Mouse (Mus musculus) cerebellum, postnatal 4 days (tissue): ENCODE data around the gene Nkx3-2.

ENCODE experiments used
- DNase-seq, 2 experiments: peaks; one replicate each; pipeline ENCODE4 v3.0.0; 2022; ENCODE audit warnings: low spot score in 2 of 2, mixed read lengths in 1 of 2

Gene Nkx3-2

GRCm38 (mm10) chr5:41763731-41764721 is at the start of gene Nkx3-2:
Nkx3-2 (minus strand) TSS chr5:41764501.
- DNase-seq = no peak

- DNase-seq = no peak
Observed at GRCm38 (mm10) chr5:41812516-41812915, 48.2 kb upstream of the Nkx3-2 start.

GRCm38 (mm10) chr5:41811279-41811678 is 47.0 kb upstream of the Nkx3-2 start:
- no peak for DNase-seq

GRCm38 (mm10) chr5:41807383-41807782 is 43.1 kb upstream of the Nkx3-2 start:
- no peak for DNase-seq

- no peak for DNase-seq
Observed at GRCm38 (mm10) chr5:41806176-41806575, 41.9 kb upstream of the Nkx3-2 start.

DNA sequence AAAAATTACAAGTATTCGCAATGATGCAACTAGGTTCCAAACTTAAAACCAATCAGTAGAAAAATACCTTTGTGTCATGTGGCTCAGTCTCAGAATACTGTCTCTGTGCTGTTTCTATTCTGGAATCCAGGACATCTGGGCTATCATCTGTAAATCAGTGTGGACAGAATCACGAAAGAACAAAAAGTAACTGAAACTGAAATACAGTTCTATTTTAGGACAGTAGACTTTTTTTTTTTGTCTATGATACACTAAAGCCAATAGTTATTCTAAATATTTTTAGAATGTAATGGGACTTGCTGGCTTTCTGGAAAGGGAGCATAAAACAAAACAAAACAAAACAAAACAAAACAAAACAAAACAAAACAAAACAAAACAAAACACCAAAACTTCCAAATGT is 40.8 kb upstream of the Nkx3-2 start:
- DNase-seq = no peak

GRCm38 (mm10) chr5:41804643-41805042 is 40.3 kb upstream of the Nkx3-2 start:
- DNase-seq = no peak

DNA sequence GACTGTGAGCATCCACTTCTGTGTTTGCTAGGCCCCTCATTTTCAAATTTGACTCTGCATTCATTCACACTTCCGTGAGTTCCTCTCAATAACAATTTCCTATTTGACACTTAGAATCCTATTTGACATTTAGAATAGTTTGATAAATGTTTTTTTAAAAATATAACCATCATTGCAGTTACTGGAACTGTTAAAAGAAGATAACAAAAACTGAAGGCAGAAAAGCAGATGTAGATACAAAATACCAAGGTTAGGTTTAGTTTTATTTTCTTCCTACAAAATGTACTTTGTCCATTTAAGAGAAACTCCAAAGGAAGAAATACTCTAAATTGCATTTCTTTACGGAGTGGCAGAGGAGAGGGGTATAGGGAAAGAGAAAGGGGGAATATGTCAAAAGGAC is 37.3 kb upstream of the Nkx3-2 start:
- no peak for DNase-seq

DNA sequence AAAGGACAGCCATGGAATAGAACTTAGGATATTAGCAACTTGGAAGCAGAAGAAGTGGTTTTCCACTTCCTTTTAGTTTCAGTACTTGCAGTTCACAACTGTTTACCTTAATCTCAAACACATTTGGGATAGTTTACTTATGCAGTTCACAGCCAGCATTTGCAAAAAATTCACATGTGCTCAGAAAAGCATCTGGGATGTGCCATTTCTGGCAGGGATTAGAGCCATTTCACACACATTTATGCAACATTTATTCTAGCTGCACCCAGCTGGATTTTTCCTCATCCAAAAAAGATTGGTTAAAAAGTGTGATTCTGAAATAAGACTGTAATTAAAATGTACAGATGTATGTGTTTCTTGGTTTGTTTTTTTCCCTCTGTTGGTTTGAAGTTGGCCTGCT is 30.1 kb upstream of the Nkx3-2 start:
- DNase-seq = no peak

- DNase-seq = no peak
Observed at GRCm38 (mm10) chr5:41790517-41790916, 26.2 kb upstream of the Nkx3-2 start.

DNA sequence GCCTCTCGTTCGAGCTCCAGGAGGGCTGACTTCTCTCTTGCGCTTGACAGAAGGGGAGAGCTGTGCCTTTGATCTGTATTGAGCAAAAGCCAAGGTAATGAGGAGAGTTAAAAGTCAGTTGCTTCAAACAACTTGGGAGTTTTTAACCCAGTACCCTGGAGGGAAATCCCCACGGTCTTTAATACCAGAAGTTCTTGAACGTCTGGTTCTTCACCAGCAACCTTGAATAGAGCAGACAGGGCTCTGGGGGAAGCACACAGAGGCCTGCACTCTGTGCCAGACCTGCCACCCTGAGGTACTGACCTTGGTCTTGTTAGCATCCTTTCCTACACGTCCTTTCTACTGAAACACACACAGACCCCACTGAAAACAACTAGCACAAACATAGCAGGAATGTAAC is 24.6 kb upstream of the Nkx3-2 start:
- DNase-seq = no peak

DNA sequence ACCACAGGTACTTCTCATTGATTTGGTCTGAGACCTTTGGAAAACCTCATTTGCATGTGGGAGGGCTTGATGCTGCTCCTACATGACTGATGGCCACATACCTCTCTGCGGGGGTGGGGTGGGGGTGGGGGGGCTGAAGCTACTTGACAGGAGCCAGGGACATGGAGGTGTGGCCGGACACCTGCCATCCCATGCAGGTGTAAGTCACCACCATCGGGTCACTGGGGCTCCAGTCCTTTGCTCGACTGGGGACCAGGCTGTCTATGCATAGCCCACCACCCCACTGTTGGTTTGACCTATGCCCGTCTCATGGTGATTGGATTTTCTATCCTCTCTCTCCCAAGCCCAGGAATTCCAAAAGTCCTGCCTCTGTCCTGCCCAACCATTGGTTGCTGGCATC is 17.6 kb upstream of the Nkx3-2 start:
- no peak for DNase-seq

DNA sequence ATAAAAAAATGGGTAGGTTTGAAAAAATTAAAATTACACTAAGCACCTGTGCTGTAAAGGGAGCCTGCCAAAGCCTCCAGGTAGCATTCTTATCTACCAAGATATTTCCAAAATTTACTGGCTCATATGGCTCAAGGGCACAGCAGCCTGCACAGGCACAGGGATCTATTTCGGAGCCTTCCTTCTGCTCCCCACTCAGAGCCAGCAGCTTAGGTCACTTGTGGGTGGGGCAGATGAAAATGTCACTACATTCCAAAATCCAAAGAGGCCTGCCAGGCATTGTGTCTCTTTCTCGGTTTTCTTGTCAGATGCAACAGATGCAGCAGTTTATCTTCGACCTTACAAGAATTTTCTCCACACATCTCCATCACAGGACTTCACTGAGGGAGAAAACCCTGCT is 15.7 kb upstream of the Nkx3-2 start:
- DNase-seq = no peak

- no peak for DNase-seq
Observed at GRCm38 (mm10) chr5:41775728-41776127, 11.4 kb upstream of the Nkx3-2 start.

DNA sequence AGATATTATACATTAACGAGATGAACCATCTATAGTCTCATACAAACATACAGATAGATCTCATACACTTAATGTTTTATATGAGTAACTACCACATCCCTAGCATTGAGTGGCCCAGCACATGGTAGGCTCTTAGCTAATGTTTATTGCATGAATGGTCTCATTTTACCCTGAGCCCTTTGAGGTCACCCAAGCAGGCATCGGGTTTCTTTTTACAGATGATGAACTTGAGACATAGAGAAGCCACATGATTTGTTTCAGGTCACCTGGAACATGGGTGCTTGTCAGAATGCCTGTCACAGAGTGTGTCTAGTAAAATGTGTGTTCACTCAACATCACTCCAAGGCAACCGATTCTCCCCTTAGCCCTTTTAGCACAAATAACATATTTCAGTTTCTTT is 11.0 kb upstream of the Nkx3-2 start:
- no peak for DNase-seq

GRCm38 (mm10) chr5:41768382-41769040 is 4.2 kb upstream of the Nkx3-2 start:
- peak; percentile 86 to 94 for DNase-seq

DNA sequence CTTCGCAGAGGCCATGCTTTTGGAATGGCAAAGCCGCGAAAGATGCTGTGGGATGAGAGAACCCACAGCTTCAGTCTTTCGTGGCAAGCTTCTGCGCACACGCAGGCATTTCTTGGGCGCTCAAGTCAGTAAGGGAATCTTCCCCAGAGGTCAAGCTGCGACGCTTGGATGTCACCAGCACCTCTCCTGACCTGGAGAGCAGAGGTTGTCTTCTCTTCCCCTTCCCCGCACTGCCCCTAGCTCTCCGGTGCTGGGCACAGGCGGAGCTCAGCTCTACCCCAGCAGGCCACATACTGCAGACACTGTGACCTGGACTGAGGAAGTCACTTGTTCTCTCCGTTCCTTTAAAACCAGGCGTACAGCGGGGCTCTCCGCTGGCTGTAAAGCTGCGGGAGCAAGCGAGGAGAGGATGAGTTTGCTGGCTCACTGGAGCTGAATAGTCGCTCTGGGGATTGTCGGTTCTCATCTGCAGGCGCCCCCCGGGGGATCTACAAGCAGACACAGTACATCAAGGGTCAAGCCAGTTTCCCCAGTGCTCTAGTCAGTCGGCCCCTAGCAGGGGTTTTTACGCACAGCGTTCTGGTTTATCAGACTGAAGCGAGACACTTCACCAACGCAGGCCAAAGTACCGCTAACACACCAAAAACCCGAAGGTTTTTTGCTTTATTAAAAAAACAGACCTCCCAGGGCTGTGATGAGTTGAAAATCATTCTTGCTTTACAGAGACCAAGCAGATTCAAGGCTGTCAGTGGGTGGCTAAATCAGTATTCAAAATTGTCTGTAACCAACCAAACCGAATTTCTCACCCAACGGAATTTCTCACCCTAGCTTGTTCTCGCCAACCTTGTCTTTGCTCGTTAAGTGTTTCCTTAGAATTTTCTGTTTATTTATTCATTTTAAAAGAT is 3.2 kb upstream of the Nkx3-2 start:
- DNase-seq = no peak

DNA sequence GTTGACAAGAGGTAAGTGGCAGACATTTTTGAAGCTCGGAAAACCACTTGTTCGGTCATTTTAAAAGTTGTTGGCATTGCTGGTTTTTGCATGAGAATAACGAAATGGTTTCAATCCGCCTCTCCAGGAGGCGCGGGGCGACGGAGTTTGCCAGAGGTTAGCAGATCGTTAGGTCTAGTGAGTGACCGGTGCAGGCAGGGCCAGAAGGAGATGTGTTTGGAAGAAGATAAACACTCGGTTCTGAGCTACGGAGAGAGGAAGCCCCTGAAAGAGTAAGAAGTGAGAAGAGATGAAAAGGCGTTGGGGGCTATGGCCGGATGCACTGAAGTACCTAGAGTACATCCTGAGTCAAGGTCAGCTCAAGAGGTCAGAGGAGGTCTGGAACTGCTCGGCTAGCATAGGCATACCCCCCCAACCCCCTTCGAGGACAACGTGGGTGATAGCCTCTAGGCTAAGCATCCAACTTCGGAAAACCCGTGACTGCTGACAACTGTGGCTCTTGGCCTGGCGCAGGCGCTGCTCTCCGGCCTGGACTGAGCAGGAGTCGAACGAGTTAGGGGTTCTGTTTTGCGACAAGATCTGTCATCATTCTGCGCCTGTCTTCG is 2.2 kb upstream of the Nkx3-2 start:
- no peak for DNase-seq

GRCm38 (mm10) chr5:41765626-41766405 is 1.5 kb upstream of the Nkx3-2 start:
- no peak for DNase-seq

DNA sequence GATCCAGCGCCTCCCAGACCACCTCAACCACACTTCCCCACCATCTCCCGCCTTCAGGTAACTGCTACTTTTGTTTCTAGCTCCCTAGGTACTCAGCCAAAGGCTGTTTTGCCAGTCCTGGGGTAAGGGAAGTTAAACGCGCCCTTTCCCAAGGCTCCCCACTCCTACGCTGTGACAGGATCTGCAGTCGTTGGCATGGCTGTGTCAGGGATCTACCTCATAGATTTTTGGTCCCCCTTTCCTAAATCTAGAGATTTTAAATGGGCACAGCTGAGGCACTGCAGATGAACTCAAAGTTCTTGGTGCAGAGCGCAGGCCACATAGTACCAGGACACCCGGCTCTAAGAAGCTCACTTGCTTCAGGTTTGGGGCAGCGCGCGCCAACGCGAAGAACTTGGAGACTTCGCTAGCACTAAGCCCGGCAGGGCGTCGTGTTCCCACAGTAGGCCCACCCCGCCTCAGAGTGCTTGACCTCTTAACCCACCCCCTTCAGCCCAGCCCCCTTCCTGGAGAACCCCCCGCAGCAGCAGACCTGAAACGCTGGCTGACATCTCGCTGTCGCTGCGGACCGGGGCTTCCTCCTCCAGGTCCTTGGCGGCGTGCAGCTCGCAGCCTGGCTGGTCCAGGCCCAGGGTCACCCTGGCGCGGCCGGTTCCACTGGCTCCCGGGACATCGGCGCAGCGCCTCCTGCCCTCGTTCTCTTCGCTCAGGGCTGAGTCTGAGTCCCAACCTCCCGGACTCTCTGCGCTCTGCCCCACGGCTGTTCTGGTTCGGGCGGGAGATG is 1.2 kb downstream of the Nkx3-2 start:
- no peak for DNase-seq
